Mouse (Mus musculus): Measurements from ENCODE around the gene Ccdc3. TPM values are rescaled to one million over a fixed set of nuclear protein-coding genes. Genes with fewer than 3 reads are reported as not detected.
"Not testable (repeated sequence)": the region's sequence is repeated elsewhere in the genome, so short reads cannot be mapped to it uniquely, and the experiment has no call there.

Ccdc3 gene
- total RNA-seq, 2 experiments from 2014 or later: not detected

GRCm38 (mm10) chr2:5204941-5205340 lies 67.4 kb downstream of the Ccdc3 start:
- no peak for ATAC-seq (ENCODE audit: poor library complexity, severe bottlenecking)

- ATAC-seq (ENCODE audit: poor library complexity, severe bottlenecking): no peak
Observed at GRCm38 (mm10) chr2:5206651-5207050, 69.1 kb downstream of the Ccdc3 start.

- ATAC-seq (ENCODE audit: poor library complexity, severe bottlenecking): no peak
Observed at GRCm38 (mm10) chr2:5214581-5214980, 77.0 kb downstream of the Ccdc3 start.

- ATAC-seq (ENCODE audit: poor library complexity, severe bottlenecking): no peak
Observed at GRCm38 (mm10) chr2:5215252-5215815, 77.8 kb downstream of the Ccdc3 start.

- ATAC-seq (ENCODE audit: poor library complexity, severe bottlenecking): no peak
Observed at GRCm38 (mm10) chr2:5219206-5219605, 81.6 kb downstream of the Ccdc3 start.

- no peak for ATAC-seq (ENCODE audit: poor library complexity, severe bottlenecking)
Observed at GRCm38 (mm10) chr2:5219847-5220375, 82.3 kb downstream of the Ccdc3 start.

- ATAC-seq (ENCODE audit: poor library complexity, severe bottlenecking): no peak
Observed at GRCm38 (mm10) chr2:5222571-5222970, 85.0 kb downstream of the Ccdc3 start.

GRCm38 (mm10) chr2:5236846-5237482 lies 99.4 kb downstream of the Ccdc3 start:
- no peak for ATAC-seq (ENCODE audit: poor library complexity, severe bottlenecking)

GRCm38 (mm10) chr2:5237870-5238269 lies 100.3 kb downstream of the Ccdc3 start:
- no peak for ATAC-seq (ENCODE audit: poor library complexity, severe bottlenecking)

GRCm38 (mm10) chr2:5239492-5239891 lies 101.9 kb downstream of the Ccdc3 start:
- no peak for ATAC-seq (ENCODE audit: poor library complexity, severe bottlenecking)

GRCm38 (mm10) chr2:5241469-5241897 lies 103.9 kb downstream of the Ccdc3 start:
- no peak for ATAC-seq (ENCODE audit: poor library complexity, severe bottlenecking)

- ATAC-seq (ENCODE audit: poor library complexity, severe bottlenecking): not testable (repeated sequence)
Observed at GRCm38 (mm10) chr2:5249199-5249598, 111.6 kb downstream of the Ccdc3 start.

GRCm38 (mm10) chr2:5249969-5250368 lies 112.4 kb downstream of the Ccdc3 start:
- no peak for ATAC-seq (ENCODE audit: poor library complexity, severe bottlenecking)

GRCm38 (mm10) chr2:5258250-5258649 lies 120.7 kb downstream of the Ccdc3 start:
- no peak for ATAC-seq (ENCODE audit: poor library complexity, severe bottlenecking)

- no peak for ATAC-seq (ENCODE audit: poor library complexity, severe bottlenecking)
Observed at GRCm38 (mm10) chr2:5262279-5262678, 124.7 kb downstream of the Ccdc3 start.

- no peak for ATAC-seq (ENCODE audit: poor library complexity, severe bottlenecking)
Observed at GRCm38 (mm10) chr2:5267980-5268379, 130.4 kb downstream of the Ccdc3 start.

Other genes with a start within 250 kb of the Ccdc3 start
- 94.4 and 104 TPM in 2 replicates for gene Phyh, start 218.8 kb upstream of the Ccdc3 start, total RNA-seq (2015)
- gene Phyh, start 218.8 kb upstream of the Ccdc3 start, total RNA-seq (2017): 48.1 and 59.6 TPM in 2 replicates
- not detected in 2 replicates for gene Ucma, start 161.7 kb upstream of the Ccdc3 start, total RNA-seq (2015)
- not detected in 2 replicates for gene Ucma, start 161.7 kb upstream of the Ccdc3 start, total RNA-seq (2017)
- 41.3 and 46.0 TPM in 2 replicates for gene Mcm10, start 125.0 kb upstream of the Ccdc3 start, total RNA-seq (2015)
- 63.7 and 64.7 TPM in 2 replicates for gene Mcm10, start 125.0 kb upstream of the Ccdc3 start, total RNA-seq (2017)
- 4.1 and 7.0 TPM in 2 replicates for gene Optn, start 73.7 kb upstream of the Ccdc3 start, total RNA-seq (2015)
- gene Optn, start 73.7 kb upstream of the Ccdc3 start, total RNA-seq (2017): 9.1 and 14.3 TPM in 2 replicates

Data from megakaryocyte, adult 5-6 weeks (primary cell).